Mouse (Mus musculus) ES-Bruce4 (cell line): ENCODE results near the gene Gm17374.

Source experiments
- CTCF ChIP-seq: IDR thresholded peaks from one replicate; pipeline ENCODE4 v1.8.1; 2011; ENCODE audit warnings: low read depth, low read length
- POLR2A ChIP-seq: IDR thresholded peaks from one replicate; pipeline ENCODE4 v1.8.1; 2011; ENCODE audit warnings: low read length; ENCODE audit not compliant: insufficient read depth

GRCm38 (mm10) chr2:140200713-140201112, 48.9 kb downstream of the Gm17374 start:
- TF ChIP-seq CTCF, result no peak
- TF ChIP-seq POLR2A, result no peak
